Mouse (Mus musculus): ENCODE results near the gene Acy3. TPM values are rescaled to one million over a fixed set of nuclear protein-coding genes. Genes with fewer than 3 reads are reported as not detected.
A peak's percentile ranks its signal among the peaks of the same experiment; 100 is the strongest.

Gene Acy3
- polyA plus RNA-seq, 2 experiments, result 9.1 to 10.8 TPM

DNA sequence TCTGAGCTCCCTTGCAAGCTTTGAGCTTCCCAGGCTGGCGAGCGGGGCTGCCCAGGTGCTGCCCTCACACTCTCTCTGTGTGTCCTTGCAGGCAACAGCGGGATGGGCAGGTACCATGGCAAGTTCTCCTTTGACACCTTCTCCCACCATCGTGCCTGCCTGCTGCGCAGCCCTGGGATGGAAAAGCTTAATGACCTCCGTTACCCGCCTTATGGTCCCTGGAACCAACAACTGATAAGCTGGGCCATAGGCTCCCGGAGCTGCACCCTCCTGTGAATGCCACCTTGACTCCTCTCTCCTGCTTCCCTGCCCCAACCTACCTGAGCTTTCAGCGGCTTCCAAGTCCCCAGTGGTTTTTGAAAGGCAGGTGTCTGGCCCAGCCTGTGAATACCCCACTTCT lies 5.5 kb upstream of the Acy3 start:
- H3K27me3 ChIP-seq (ENCODE audit: control insufficient read depth, insufficient read depth, low read length), result no peaks in the 10 kb centered on the region
- ATAC-seq (ENCODE audit: insufficient read depth) (no peak), DNase-seq (ENCODE audit: low read depth in 3 of 3, low spot score in 3 of 3) (no peak)
- H3K4me3 ChIP-seq (ENCODE audit: insufficient read depth in 1 of 2, low read depth in 2 of 2, low read length in 2 of 2), result no peak overlapping the region
- no peak overlapping the region for H3K27ac ChIP-seq
- H3K9me3 ChIP-seq (ENCODE audit: control insufficient read depth, low read length), result no peaks in the 10 kb centered on the region
- peaks cover 0 to 10% of the 10 kb centered on the region in 2 experiments; a peak in 2 of 4 replicates for H3K4me1 ChIP-seq (replicated peaks; ENCODE audit: control insufficient read depth in 2 of 2, insufficient read depth in 2 of 2, low read length in 1 of 2)
- no peaks in the 10 kb centered on the region for H3K36me3 ChIP-seq (replicated peaks; ENCODE audit: control insufficient read depth, insufficient read depth, low read depth)
- 68% methylated on average over 9 of the region's 9 CpGs for WGBS (ENCODE audit: insufficient replicate concordance)
- no peak overlapping the region for H3K4me2 ChIP-seq (ENCODE audit: low read depth)
- TF ChIP-seq CTCF (IDR thresholded peaks at IDR 0.05; ENCODE audit: low read depth), result no peak
- no peak overlapping the region for H3K9ac ChIP-seq (replicated peaks)

DNA sequence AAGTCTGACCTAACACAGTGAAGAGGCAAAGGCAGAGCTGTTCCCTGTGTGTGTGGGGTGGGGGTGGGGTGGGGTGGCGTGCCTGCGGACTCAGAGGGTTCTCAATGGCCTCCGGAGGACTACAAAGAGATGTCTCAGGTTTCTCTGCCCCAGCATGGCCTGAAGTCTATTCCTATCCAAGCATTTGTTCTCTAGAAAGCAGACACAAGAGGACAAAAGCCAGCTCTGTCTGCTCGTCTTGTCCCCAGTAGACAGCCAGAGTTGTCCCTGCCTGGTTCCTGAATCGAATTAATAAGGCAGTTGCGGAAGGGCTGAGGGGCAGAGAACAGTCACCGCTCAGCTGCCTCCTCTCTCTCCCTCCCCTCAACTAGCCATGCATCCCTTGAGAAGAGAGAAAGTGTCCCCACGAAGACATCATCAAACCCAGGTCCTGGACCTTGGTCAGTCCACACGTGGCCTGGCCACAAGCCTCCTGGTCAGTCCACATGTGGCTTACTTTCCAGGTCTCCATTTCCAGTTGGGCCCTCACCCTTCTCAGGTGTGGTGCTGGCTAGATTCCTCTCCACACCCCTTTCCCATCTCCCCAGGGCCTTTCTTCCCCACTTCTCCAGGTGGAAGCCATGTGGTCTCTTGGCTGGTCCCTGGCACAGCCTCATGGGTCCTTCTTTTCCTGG lies 2.7 kb upstream of the Acy3 start:
- no peak overlapping the region for H3K4me2 ChIP-seq (ENCODE audit: low read depth)
- peaks cover 0 to 13% of the 10 kb centered on the region in 2 experiments; a peak in 2 of 4 replicates for H3K4me1 ChIP-seq (replicated peaks; ENCODE audit: control insufficient read depth in 2 of 2, insufficient read depth in 2 of 2, low read length in 1 of 2)
- no peak overlapping the region for H3K27ac ChIP-seq
- no peaks in the 10 kb centered on the region for H3K9me3 ChIP-seq (ENCODE audit: control insufficient read depth, low read length)
- H3K4me3 ChIP-seq (ENCODE audit: insufficient read depth in 1 of 2, low read depth in 2 of 2, low read length in 2 of 2), result no peak overlapping the region
- no peaks in the 10 kb centered on the region for H3K27me3 ChIP-seq (ENCODE audit: control insufficient read depth, insufficient read depth, low read length)
- no peak overlapping the region for H3K9ac ChIP-seq (replicated peaks)
- no peak for DNase-seq (ENCODE audit: low read depth in 3 of 3, low spot score in 3 of 3)
- 66% methylated on average over 9 of the region's 9 CpGs for WGBS (ENCODE audit: insufficient replicate concordance)
- H3K36me3 ChIP-seq (replicated peaks; ENCODE audit: control insufficient read depth, insufficient read depth, low read depth), result no peaks in the 10 kb centered on the region
- no peak for ATAC-seq (ENCODE audit: insufficient read depth)
- TF ChIP-seq CTCF (IDR thresholded peaks at IDR 0.05; ENCODE audit: low read depth) (no peak), EP300 (IDR thresholded peaks at IDR 0.05; ENCODE audit: low read depth) (no peak)

DNA sequence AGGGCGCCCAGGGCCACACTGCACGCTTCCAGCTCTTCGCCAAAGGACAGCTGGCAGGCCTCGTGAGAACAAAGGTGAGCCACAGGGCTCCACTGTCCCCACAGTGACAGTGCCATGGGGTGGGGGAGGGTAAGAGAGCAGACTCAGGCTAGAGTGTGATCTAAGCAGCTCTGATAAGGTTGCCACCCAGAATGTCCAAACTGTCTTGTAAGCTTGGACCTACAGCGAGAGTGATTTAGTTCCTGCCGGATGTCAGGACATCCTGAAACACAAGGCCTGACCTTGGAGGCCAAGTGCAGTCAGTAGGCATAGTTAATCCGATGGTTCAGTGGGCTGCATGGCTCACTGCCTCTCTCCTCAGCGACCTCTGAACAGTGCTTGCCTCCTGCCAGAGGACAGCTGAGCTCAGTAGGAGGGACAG lies 1.1 kb upstream of the Acy3 start:
- Histone ChIP-seq H3K36me3 (replicated peaks; ENCODE audit: control insufficient read depth, insufficient read depth, low read depth) (no peaks in the 10 kb centered on the region), H3K4me2 (ENCODE audit: low read depth) (no peak overlapping the region), H3K4me3 (ENCODE audit: insufficient read depth in 1 of 2, low read depth in 2 of 2, low read length in 2 of 2) (no peak overlapping the region), H3K9ac (replicated peaks) (no peak overlapping the region), H3K4me1 (replicated peaks; ENCODE audit: control insufficient read depth in 2 of 2, insufficient read depth in 2 of 2, low read length in 1 of 2) (peaks cover 0 to 13% of the 10 kb centered on the region in 2 experiments; a peak in 2 of 4 replicates), H3K9me3 (ENCODE audit: control insufficient read depth, low read length) (no peaks in the 10 kb centered on the region), H3K27ac (no peak overlapping the region), H3K27me3 (ENCODE audit: control insufficient read depth, insufficient read depth, low read length) (no peaks in the 10 kb centered on the region)
- TF ChIP-seq CTCF (IDR thresholded peaks at IDR 0.05; ENCODE audit: low read depth) (no peak), EP300 (IDR thresholded peaks at IDR 0.05; ENCODE audit: low read depth) (no peak)
- WGBS (ENCODE audit: insufficient replicate concordance), result 26% methylated on average over 8 of the region's 8 CpGs
- ATAC-seq (ENCODE audit: insufficient read depth) (peak; percentile 30), DNase-seq (ENCODE audit: low read depth in 3 of 3, low spot score in 3 of 3) (no peak)

- H3K36me3 ChIP-seq (replicated peaks; ENCODE audit: control insufficient read depth, insufficient read depth, low read depth), result no peaks in the 10 kb centered on the region
- H3K27ac ChIP-seq, result no peak overlapping the region
- no peaks in the 10 kb centered on the region for H3K27me3 ChIP-seq (ENCODE audit: control insufficient read depth, insufficient read depth, low read length)
- H3K9ac ChIP-seq (replicated peaks), result no peak overlapping the region
- H3K4me1 ChIP-seq (replicated peaks; ENCODE audit: control insufficient read depth in 2 of 2, insufficient read depth in 2 of 2, low read length in 1 of 2), result peaks cover 0 to 13% of the 10 kb centered on the region in 2 experiments; a peak in 2 of 4 replicates
- no peak overlapping the region for H3K4me2 ChIP-seq (ENCODE audit: low read depth)
- TF ChIP-seq CTCF (IDR thresholded peaks at IDR 0.05; ENCODE audit: low read depth), result no peak
- whole genome bisulfite sequencing (ENCODE audit: insufficient replicate concordance), result 87% methylated on average over 14 of the region's 14 CpGs
- ATAC-seq (ENCODE audit: insufficient read depth), result no peak
- H3K9me3 ChIP-seq (ENCODE audit: control insufficient read depth, low read length), result no peaks in the 10 kb centered on the region
- no peak overlapping the region for H3K4me3 ChIP-seq (ENCODE audit: insufficient read depth in 1 of 2, low read depth in 2 of 2, low read length in 2 of 2)
- no peak for DNase-seq (ENCODE audit: low read depth in 3 of 3, low spot score in 3 of 3)
Observed at GRCm38 (mm10) chr19:3988066-3988465, 1.7 kb downstream of the Acy3 start.

- H3K27ac ChIP-seq, result no peak overlapping the region
- no peak for ATAC-seq (ENCODE audit: insufficient read depth)
- H3K9me3 ChIP-seq (ENCODE audit: control insufficient read depth, low read length), result no peaks in the 10 kb centered on the region
- no peak for DNase-seq (ENCODE audit: low read depth in 3 of 3, low spot score in 3 of 3)
- peaks cover 0 to 15% of the 10 kb centered on the region in 2 experiments; a peak in 2 of 4 replicates for H3K4me1 ChIP-seq (replicated peaks; ENCODE audit: control insufficient read depth in 2 of 2, insufficient read depth in 2 of 2, low read length in 1 of 2)
- TF ChIP-seq CTCF (IDR thresholded peaks at IDR 0.05; ENCODE audit: low read depth) (peak; percentile 60), EP300 (IDR thresholded peaks at IDR 0.05; ENCODE audit: low read depth) (no peak)
- H3K4me2 ChIP-seq (ENCODE audit: low read depth), result no peak overlapping the region
- 74% methylated on average over 4 of the region's 4 CpGs for WGBS (ENCODE audit: insufficient replicate concordance)
- H3K27me3 ChIP-seq (ENCODE audit: control insufficient read depth, insufficient read depth, low read length), result no peaks in the 10 kb centered on the region
- no peak overlapping the region for H3K4me3 ChIP-seq (ENCODE audit: insufficient read depth in 1 of 2, low read depth in 2 of 2, low read length in 2 of 2)
- no peak overlapping the region for H3K9ac ChIP-seq (replicated peaks)
- H3K36me3 ChIP-seq (replicated peaks; ENCODE audit: control insufficient read depth, insufficient read depth, low read depth), result no peaks in the 10 kb centered on the region
Observed at GRCm38 (mm10) chr19:3988750-3989149, 2.4 kb downstream of the Acy3 start.

All from liver, embryonic 14.5 days (tissue).